Mouse (Mus musculus) gastrocnemius, adult 8-10 months (tissue): ENCODE measurements around the gene Gstt4. TPM values are rescaled to one million over a fixed set of nuclear protein-coding genes. Genes with fewer than 3 reads are reported as not detected.
A peak's percentile ranks its signal among the peaks of the same experiment; 100 is the strongest.
"Not testable (repeated sequence)": the region's sequence is repeated elsewhere in the genome, so short reads cannot be mapped to it uniquely, and the experiment has no call there.

Experiments
- DNase-seq, 2 experiments: peaks; one replicate each; pipeline ENCODE4 v3.0.0; 2022; ENCODE audit warnings: low spot score in 2 of 2
- total RNA-seq, 4 experiments: library from RNA; stranded (reverse); gene quantifications; 2 replicates each; pipeline ENCODE4 v1.2.4; 2022

Gene Gstt4
- total RNA-seq, 4 experiments from 2014 or later: not detected

DNA sequence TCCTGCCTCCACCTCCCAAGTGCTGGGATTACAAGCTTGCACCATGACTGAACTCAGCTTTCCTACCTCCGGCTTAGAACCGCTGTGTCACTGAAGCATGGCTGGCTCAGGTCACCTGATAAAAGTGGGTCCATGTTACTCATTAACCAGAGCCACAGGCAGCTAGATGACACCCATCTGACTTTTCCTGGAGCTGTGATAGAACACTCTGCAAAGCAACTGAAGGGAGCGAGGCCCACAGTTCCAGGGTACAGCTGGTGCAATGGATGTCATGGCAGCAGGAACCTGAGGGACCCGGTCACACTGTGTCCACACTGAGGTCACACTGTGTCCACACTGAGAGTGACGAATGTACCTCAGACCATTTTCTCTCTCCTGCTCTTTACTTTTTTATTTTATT lies 32.5 kb downstream of the Gstt4 start:
- no peak for DNase-seq

DNA sequence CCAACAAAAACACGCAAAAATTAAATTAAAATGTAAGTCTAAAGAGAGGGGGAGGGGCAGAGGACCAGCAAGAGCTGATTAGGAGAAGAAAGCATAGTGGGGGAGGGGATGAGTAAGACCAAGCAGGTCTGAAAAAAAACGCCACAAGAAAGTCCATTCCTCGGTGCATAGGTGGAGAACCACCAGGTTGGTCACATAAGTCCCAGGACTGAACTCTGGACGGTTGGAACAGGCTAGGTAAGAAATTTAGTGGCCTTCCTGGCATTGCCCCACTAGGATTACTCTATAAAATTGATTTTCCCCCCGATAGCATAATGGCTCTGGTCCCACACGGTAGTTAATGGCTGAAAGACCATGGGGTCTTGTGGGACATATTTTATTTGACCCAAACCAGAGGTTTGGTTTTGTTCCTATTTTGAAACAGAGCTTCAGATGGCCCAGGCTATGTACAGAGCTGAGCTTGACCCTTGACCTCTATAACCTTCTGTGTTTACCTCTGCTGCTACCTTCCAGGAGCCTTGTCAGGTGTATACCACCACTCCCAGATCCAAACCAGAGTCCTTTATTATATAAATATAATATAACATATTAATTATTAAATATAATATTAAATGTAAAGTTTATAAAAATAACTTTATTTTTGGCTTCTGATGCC lies 33.1 kb downstream of the Gstt4 start:
- DNase-seq: no peak

DNA sequence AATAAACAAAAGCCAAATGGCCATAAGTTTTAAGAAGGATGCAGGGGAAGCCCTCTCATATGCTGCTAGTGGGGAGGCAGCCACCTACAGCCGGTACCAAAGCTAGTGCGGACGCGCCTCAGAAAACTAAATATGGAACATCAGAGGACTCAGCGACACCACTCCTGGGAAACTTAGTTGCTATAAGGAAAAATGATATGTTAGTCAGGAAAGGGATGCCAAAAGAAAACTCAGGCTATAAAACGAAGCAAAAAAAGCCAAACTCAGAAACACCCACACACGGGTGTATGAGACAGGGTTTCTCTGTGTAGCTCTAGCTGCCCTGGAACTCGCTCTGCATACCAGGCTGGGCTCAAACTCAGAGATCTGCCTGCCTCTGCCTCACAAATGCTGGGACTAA lies 34.1 kb downstream of the Gstt4 start:
- no peak for DNase-seq

- no peak for DNase-seq
Observed at GRCm38 (mm10) chr10:75785442-75785841, 36.9 kb downstream of the Gstt4 start.

- DNase-seq: peak; percentile 42 to 46
Observed at GRCm38 (mm10) chr10:75780769-75781578, 41.4 kb downstream of the Gstt4 start, which contains the start of the genes Gm20441 and Gstt3. TSS of gene Gm20441 (minus strand) at chr10:75780954. TSS of gene Gstt3 (minus strand) at chr10:75781414.

DNA sequence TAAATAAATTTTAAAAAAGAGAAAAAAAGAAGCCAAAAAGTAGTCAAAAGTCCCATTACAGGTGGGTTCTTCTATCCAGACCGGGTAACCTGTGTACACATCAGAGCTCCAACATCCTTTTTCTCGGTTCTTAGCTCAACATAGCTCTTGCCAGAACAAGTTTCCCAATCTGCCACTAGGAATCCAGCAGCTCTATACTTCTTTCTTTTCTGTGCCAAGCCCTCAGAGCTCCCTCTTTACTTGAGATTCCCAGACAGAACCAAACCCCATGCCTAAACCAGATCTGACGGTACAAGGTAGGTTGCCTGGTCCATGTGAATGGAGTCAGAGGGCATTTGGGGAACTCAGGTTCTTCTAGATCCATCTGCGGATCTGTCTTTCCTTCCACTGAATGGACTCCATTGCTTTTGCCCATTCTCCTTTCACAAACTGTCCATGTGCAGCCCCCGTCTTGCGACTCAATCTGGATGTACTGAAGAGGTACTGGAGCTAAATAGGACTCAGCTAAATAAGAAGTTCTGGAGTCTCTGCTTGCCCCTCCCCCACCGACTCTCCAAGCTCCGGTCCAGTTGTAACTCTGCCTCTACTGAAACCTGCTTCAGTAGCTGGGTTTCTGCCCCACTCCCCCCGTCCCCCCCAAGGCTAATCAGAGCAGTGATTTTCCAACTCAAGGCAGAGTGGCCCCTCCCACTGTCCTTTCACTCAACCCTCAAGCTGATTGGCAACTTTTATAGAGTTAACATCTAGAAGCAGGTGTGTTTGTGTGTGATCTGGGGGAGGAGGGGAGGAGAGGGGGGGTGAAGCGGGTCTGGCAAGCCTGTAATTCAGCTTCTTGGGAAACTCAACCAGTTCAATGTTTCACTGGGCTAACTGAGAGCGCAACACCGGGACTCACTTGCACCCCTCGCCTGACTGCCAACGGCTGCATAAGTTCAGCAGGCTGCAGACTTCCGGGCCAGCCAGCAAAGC lies 42.9 kb downstream of the Gstt4 start:
- DNase-seq: no peak

GRCm38 (mm10) chr10:75777885-75778284 lies 44.5 kb downstream of the Gstt4 start:
- DNase-seq: no peak

GRCm38 (mm10) chr10:75776562-75776961 lies 45.8 kb downstream of the Gstt4 start:
- DNase-seq: no peak

GRCm38 (mm10) chr10:75774587-75774986 lies 47.8 kb downstream of the Gstt4 start:
- DNase-seq: no peak

DNA sequence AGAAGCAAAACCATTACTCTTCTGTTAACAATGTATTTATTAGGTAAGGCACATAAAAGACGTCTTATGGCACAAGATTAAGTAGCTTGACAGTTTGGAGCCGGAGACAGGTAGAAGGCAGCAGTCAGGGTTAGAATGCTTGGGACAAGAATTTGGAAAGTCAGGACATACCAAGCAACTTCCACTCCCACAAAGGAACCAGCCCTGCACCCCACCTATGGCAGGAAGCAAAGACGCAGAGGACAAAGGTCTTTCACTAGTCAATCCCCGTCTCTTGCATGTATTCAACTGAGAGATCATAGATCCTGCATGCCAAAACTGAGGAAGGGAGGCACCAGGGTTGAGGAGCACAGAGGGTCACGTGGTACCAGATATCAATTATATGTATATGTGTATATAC lies 48.2 kb downstream of the Gstt4 start:
- DNase-seq: no peak

DNA sequence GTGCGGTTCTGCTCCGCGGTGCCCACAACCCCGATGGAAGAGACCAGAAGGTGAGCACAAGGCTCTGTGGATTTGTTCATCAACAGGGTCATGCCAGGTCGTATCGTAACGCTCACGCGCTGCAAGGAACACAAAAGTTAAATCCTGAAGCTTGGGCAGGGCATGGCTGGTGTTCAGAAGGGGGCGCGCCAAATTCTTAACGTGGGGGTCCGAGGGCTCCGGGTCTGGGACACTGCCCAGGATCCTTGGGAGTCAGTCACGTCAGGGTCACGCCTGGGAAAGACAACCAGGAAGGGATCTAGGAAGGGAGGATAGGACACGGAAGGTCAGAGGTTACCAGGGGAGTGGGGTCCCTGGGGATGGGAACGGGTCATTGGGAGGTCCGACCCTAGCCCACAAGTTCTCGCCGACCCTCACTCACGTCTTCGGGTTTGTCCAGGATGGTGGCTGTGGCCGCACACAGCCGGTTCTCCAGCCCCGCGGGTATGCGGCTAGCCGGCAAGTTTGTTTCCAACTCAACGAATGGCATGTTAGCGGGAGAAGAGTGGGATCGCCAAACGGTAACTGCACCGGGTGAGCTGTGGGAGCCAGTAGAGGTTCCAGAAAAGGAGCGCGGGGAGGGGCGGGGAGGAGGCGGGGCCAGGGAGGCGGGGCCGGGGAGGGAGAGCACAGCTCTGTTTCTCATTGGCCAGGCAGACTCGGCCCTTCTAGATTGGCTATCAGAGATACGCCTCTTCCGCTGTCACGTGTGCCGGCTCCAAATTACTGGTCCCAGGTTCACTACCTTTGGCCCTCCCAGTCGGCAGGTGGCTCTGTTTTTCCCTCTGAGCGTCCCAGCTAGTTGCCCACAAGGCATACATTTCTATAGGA lies 49.3 kb downstream of the Gstt4 start, which contains the start of gene Ddt:
Ddt (minus strand) TSS at position 620 of the 870 bp plus-strand sequence.
- peak; percentile 58 to 81 for DNase-seq

- DNase-seq: not testable (repeated sequence)
Observed at GRCm38 (mm10) chr10:75767756-75768155, 54.6 kb downstream of the Gstt4 start.

- no peak for DNase-seq
Observed at GRCm38 (mm10) chr10:75766856-75767255, 55.5 kb downstream of the Gstt4 start.

Other genes with a start within 250 kb of the Gstt4 start
- gene Ggt5, start 233.2 kb downstream of the Gstt4 start, total RNA-seq: 1 to 10 TPM; 1.2 to 2.5 (median 2.0) TPM
- gene Susd2, start 178.5 kb downstream of the Gstt4 start, total RNA-seq: 1 to 10 TPM in 1 of 4 experiments, under 1 TPM in 3; 0.53 to 2.1 (median 0.78) TPM
- 1 to 10 TPM; 6.6 to 9.3 (median 7.4) TPM for gene Cabin1, start 58.2 kb downstream of the Gstt4 start, total RNA-seq
- 10 to 100 TPM; 23.6 to 32.6 (median 29.5) TPM for gene Ddt, start 49.1 kb downstream of the Gstt4 start, total RNA-seq
- gene Gm20441, start 41.6 kb downstream of the Gstt4 start, total RNA-seq: not detected
- 1 to 10 TPM; 2.6 to 4.8 (median 3.1) TPM for gene Gstt3, start 41.1 kb downstream of the Gstt4 start, total RNA-seq
- 1 to 10 TPM; 4.6 to 8.3 (median 4.8) TPM for gene Gstt1, start 24.0 kb downstream of the Gstt4 start, total RNA-seq
- gene Gstt2, start 14.9 kb upstream of the Gstt4 start, total RNA-seq: 1 to 10 TPM; 2.7 to 6.5 (median 3.8) TPM
- 100 to 1,000 TPM; 144 to 161 (median 157) TPM for gene Mif, start 37.7 kb upstream of the Gstt4 start, total RNA-seq
- gene Derl3, start 70.9 kb upstream of the Gstt4 start, total RNA-seq: 1 to 10 TPM in 1 of 4 experiments, not detected in 3; 1.1 TPM
- 10 to 100 TPM; 11.0 to 16.7 (median 11.5) TPM for gene Smarcb1, start 99.1 kb upstream of the Gstt4 start, total RNA-seq
- 1,000 to 10,000 TPM; 1,130 to 1,571 (median 1,273) TPM for gene Chchd10, start 110.6 kb upstream of the Gstt4 start, total RNA-seq
- gene Mmp11, start 114.0 kb upstream of the Gstt4 start, total RNA-seq: 1 to 10 TPM in 3 of 4 experiments, under 1 TPM in 1; 0.77 to 2.3 (median 1.4) TPM
- not detected for gene Gm867, start 118.1 kb upstream of the Gstt4 start, total RNA-seq
- gene Vpreb3, start 120.5 kb upstream of the Gstt4 start, total RNA-seq: not detected
- gene Gm5134, start 132.0 kb upstream of the Gstt4 start, total RNA-seq: not detected
- gene Zfp280b, start 210.1 kb upstream of the Gstt4 start, total RNA-seq: 10 to 100 TPM in 1 of 4 experiments, 1 to 10 TPM in 3; 7.9 to 11.0 (median 9.2) TPM